Comparison of ENCODE assay signal across 9 mouse cellular contexts in the genomic region with DNA sequence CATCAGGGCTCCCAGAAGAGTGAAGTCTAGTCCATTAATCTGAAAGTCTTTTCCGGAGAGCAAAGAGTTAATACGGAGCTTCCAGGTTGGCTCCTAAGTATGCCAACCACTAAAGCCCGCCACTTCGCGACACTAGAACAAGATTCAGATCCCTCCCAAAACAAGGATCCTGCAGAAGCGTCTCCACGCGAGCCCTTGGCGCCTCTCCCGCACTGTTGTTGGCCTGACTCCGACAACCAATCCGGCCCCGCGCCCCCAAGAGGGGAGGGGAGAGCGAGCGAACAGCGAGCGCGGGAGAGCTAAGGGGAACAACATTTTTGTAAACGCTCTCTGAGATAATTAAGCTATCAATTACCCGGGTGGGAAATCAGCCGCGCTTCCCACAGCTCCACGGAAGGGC. TPM values are rescaled to one million over a fixed set of nuclear protein-coding genes. Genes with fewer than 3 reads are reported as not detected.
DNase-seq lines count a peak whose midpoint lies in the region; ATAC-seq lines count a peak whose summit lies in the region.
"Had no signal": no experiment of that assay in that cellular context is flagged by ENCODE, and none has a peak within 500 bp of the region (broad histone marks: within the 10 kb centered on the region; RNA-seq: fewer than 3 reads in every experiment).

No protein-coding gene starts in this region.

- peaks cover 18% of the 10 kb centered on the region for H3K4me1 ChIP-seq in midbrain, embryonic 12.5 days

- intact Hi-C loops in heart, postnatal 10 days (cut with DNase I), result no loop called here
- intact Hi-C loops in left cerebral cortex, postnatal 14 days (cut with DNase I), result loop anchor here (5.0 kb wide), 1 partner anchor 745 kb away; no protein-coding TSS in a partner anchor

- H3K4me2 ChIP-seq in midbrain, embryonic 12.5 days (replicated peaks), result peak overlapping the region; percentile 90

- H3K9me3 ChIP-seq in midbrain, embryonic 12.5 days, result no peaks in the 10 kb centered on the region

- no peak; the same call in 1 of the 2 replicates for ATAC-seq in midbrain, embryonic 12.5 days (ENCODE audit: low FRiP score, low read depth)
- no peak for ATAC-seq in activated CD4-positive, CD25-positive, alpha-beta regulatory T cell, adult 4 months
- ATAC-seq: Patski had no signal

- H3K4me3 ChIP-seq in midbrain, embryonic 12.5 days, result peak overlapping the region; percentile 90

- peaks cover 54% of the 10 kb centered on the region for H3K27me3 ChIP-seq in midbrain, embryonic 12.5 days

- DNase-seq in left cerebral cortex, adult 18-20 months (ENCODE audit: low spot score in 2 of 2), result peak; percentile 25 to 36
- DNase-seq in left cerebral cortex, adult 11 months (ENCODE audit: low spot score), result no peak
- DNase-seq in embryo, embryonic 10.5 days (ENCODE audit: low spot score), result peak; percentile 72
- DNase-seq in heart, postnatal 10 days, result peak; percentile 10 to 14
- peak; percentile 42 to 55 for DNase-seq in left cerebral cortex, postnatal 14 days (ENCODE audit: low spot score in 2 of 2)
- DNase-seq in natural killer cell, adult 2 months (ENCODE audit: low spot score in 2 of 2), result no peak

- H3K27ac ChIP-seq in midbrain, embryonic 12.5 days (replicated peaks), result no peak overlapping the region

- under 1% methylated on average over 24 of the region's 24 CpGs for WGBS in midbrain, embryonic 12.5 days

- peak overlapping the region; percentile 89; the same call in 1 of the 2 replicates for H3K9ac ChIP-seq in midbrain, embryonic 12.5 days (replicated peaks)

- H3K36me3 ChIP-seq in midbrain, embryonic 12.5 days, result no peaks in the 10 kb centered on the region

RNA-seq across cellular contexts. Expression of a gene that starts 1.8 kb away (rescaled TPM):
- 10 to 100 TPM; 33.9 to 36.5 TPM for total RNA-seq in left cerebral cortex, adult 18-20 months (2021)
- 1 to 10 TPM; 2.5 to 3.1 TPM for total RNA-seq in heart, postnatal 10 days (2021)
- 10 to 100 TPM; 40.4 to 43.4 TPM for total RNA-seq in left cerebral cortex, postnatal 14 days (2021)
- 2.3 TPM in 2 replicates for polyA plus RNA-seq in midbrain, embryonic 12.5 days (2016; fragmentation: Nextera tagmentation; extraction: Ambion mirVana)
- polyA plus RNA-seq in activated CD4-positive, CD25-positive, alpha-beta regulatory T cell, adult 4 months (2017; shearing (Covaris generic)), result not detected

Comparison
In these comparisons a context has a peak if more than half of its experiments do, and no peak if none do; other contexts are left out.
1. DNase-seq: peak in left cerebral cortex, adult 18-20 months (2 of 2), embryo, embryonic 10.5 days (single experiment), heart, postnatal 10 days (2 of 2) and left cerebral cortex, postnatal 14 days (2 of 2); none in left cerebral cortex, adult 11 months (single experiment) and natural killer cell, adult 2 months (0 of 2).
2. RNA of a gene that starts 1.8 kb away (total RNA-seq): 40.4 to 43.4 TPM in left cerebral cortex, postnatal 14 days and 33.9 to 36.5 TPM in left cerebral cortex, adult 18-20 months; 2.5 to 3.1 TPM in heart, postnatal 10 days; every median in the first group is over 4 times any median in the second.